Mouse (Mus musculus) spleen, postnatal 4 days (tissue): ENCODE measurements at regions not wholly inside any gene's neighbourhood (a gene's known extent, or its start where the extent isn't known, plus 50 kb on each side); places are given as distances from the start of the nearest gene placed in this dataset.

Experiments used
- DNase-seq, 2 experiments: peaks; one replicate each; pipeline ENCODE4 v3.0.0; 2022; ENCODE audit warnings: low spot score in 2 of 2

DNA sequence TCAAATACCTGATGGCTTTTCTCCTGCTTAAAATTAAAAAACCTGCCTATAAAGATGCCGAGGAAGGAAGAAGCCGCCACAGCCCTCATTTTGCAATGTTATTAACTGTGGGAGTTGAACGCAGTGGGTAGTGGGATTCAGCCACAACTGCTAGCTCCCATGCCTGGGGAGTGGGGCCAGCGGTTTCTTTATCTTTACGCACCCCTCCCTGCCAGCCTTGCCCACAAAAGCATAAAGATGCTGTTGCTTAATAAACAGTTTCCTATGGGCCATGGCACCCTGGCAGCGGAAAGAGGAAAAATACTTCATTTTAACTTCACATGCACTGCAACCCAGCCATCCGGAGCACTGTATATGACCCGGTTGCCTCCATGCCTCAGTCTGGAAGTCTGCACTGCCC is 389.2 kb downstream of the H2al1j start:
- no peak for DNase-seq

DNA sequence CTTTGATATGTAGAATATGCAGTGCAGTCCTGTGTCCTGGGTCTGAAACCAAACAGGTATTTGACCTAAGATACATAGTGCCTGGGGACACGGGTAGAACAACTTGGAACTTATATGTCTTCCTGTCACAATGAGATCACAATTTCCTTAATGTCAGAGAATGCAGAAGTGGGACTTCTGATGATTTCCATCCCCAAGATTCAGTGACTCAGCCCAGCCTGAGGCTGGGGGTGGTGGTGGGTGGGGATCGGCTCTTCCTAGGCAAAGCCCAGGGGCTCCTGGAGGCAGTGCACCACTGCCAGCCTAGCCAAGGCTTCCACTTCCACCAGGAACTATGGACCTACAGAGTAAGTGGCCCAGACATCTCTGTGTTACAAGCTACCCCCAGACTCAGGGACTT is 391.2 kb downstream of the H2al1j start:
- no peak for DNase-seq

GRCm38 (mm10) chrX:11720517-11720916 is 392.9 kb downstream of the H2al1j start:
- DNase-seq = no peak

DNA sequence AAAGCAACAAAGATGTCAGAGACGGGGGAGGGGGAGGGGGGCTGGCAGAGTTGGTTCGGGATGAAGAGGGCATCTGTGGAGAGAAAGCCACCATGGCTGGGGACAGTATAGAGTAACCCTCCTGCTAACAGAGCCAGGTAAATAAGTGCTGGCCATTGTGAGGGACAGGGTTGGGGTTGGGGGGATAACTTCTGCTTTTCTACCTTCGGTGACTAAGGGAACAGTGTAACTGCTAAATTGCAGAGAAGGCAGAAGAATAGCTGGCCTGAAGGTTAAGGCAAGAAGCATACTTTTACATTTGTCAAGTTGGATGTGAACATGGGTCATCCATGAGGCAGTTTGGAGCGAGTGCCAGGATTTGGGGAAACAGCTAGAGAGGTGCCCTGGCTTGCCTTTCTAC is 395.1 kb downstream of the H2al1j start:
- DNase-seq = no peak

- no peak for DNase-seq
Measured at GRCm38 (mm10) chrX:11724718-11725117, 397.1 kb downstream of the H2al1j start.

GRCm38 (mm10) chrX:11726524-11727231 is 399.1 kb downstream of the H2al1j start:
- DNase-seq = no peak

DNA sequence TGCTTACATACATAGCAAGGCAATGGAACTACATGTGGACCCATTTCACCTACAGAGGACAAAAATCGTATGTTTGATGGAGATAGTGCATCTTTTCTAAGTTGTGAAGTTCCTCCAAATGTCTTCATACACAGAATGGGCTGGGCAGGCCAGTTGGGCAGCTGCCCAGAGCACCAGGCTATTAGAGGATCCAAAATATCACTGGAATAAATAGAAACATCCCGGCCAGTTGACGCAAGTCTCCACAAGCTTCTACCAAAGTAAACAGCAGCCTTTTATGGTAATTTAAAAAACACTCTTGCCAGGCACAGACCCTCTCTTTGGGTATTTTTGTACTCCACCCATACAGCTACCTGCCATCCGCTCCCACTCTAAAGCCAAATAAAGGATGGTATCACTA is 400.9 kb downstream of the H2al1j start:
- no peak for DNase-seq

- no peak for DNase-seq
Measured at GRCm38 (mm10) chrX:11729992-11730391, 402.4 kb downstream of the H2al1j start.

DNA sequence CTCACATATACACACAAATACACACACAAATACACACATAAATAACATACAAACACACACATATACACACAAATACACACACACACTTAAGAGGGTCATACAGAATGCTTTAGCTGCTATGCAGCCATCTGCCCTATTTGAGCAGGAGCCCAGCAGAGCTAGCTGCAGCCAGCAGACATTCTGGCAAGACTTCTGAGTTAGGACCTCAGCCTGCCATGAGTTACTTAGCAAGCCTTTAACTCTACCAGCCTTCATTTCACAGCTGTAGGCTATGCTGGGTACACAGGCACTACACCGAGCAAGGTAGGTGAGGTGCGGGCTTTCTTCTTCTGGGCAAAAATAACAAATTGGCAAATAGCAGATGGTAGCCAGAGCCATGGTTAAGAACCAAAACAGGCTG is 404.7 kb downstream of the H2al1j start:
- no peak for DNase-seq

DNA sequence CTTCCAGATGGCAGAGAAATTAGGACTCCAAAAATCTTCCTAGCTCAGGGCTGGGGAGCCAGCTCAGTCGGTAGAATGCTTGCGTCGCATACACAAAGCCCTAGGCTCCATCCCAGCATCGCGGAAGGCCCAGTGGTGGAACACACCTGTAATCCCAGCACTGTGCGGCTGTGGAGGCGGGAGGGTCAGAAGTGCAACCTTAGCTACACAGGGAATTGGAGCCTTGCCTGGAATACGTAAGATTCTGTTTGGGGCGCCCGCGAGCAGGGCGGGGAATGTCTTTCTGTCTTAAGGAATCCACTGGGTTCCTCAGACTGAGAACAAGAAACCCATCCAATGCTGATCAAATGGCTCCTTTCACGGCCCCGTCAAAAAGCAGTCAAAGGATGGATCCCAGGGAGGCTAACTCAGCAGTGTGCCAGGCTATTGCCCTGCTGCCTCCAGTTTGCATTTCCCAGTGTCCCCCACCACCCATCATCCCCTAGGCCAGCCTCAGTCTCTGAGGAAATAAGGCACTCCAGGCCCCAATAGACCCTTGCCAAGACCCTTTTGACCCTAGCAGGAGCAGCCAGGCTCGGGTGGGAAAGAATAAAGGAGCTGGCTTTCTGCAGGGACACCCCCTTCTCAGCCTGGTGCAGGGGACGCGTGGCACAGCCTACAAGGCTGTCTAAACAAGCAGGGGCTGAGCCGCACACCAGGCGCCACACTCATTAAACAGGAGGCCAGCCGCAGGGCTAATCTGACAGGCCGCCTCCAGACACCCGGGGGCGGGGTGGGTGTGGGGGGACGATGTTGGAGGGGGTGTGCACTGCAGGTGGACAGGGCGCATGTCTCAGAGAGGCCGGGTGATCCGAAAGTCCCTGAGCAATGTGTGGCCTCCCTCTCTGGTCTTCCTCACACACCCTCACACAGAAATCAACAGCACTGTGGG is 407.1 kb downstream of the H2al1j start:
- DNase-seq = no peak

GRCm38 (mm10) chrX:11735516-11736170 is 408.0 kb downstream of the H2al1j start:
- DNase-seq = no peak

GRCm38 (mm10) chrX:11736481-11736880 is 408.9 kb downstream of the H2al1j start:
- no peak for DNase-seq

DNA sequence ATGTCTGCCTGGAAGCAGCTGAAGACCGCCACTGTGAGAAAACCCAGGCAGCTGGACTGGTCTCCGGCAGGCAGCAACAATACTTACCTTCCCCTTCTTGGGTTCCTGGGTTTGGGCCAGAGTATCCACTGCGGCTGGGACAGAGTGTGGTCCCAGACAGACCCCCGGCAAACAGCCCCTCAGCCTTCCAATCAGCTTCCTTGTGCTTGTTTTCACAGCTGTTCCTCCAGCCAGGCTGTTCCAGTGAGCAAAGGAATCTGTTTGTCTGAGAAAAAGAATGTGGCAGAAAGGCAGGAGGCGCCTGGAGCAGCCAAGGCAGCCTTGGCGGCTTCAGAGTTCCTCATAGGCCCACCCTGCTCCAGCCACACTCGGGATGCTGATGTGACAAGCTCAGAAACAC is 411.9 kb downstream of the H2al1j start:
- DNase-seq = no peak

GRCm38 (mm10) chrX:11745911-11746310 is 414.2 kb downstream of the Bcor start:
- DNase-seq = no peak

- DNase-seq = no peak
Measured at GRCm38 (mm10) chrX:11747386-11748121, 412.6 kb downstream of the Bcor start.

GRCm38 (mm10) chrX:11748278-11748677 is 411.9 kb downstream of the Bcor start:
- DNase-seq = no peak

GRCm38 (mm10) chrX:11752513-11752912 is 407.6 kb downstream of the Bcor start:
- DNase-seq = no peak

DNA sequence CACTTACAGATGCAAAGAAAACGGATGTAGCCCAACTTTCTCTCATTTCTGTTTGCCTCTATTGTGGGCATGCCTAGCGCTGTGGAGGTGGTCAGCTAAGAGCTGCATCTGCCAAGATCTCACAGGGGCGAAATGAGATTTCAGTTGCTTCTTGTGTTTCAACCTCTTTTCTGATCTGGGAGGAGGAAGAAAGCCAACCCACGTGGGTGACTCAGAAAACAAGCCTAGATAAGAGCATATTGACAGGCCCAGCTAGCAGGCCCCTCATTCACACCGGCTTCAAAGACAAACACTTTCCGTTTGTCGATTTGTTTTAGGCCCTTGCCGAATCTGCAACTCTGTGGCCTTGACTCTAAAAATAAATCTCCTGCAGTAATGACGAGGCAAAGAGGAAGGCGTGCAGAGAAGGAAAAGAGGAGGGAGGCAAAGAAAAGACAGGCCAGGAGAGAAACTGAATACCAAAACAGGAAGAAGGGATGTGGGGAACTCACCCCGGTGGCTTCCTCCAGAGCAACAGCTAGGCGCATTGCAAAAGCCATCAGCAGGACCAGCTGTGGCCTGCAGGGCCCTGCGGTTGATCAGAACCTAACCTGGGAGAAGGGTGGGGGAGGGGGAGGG is 407.1 kb downstream of the Bcor start:
- DNase-seq = peak in 1 of 2 experiments; percentile 60

DNA sequence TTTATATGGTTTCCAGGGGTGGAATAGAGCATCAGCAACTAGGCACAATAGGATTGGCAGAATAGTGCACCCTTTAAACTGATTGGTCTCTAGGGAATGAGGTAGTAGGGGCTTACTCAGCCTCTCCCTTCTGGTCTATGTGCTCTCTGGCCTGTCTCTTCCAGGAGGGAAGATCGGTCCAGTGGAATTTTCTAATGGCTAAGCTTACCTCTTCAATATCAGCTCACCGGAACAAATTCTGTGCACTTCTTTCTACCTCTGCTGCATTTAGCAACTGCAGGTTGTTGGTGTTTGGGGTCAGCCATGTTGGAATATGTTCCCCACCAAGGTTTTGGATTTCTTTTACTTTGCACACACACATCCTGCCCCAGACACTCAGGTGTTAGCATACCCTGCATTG is 405.1 kb downstream of the Bcor start:
- no peak for DNase-seq

DNA sequence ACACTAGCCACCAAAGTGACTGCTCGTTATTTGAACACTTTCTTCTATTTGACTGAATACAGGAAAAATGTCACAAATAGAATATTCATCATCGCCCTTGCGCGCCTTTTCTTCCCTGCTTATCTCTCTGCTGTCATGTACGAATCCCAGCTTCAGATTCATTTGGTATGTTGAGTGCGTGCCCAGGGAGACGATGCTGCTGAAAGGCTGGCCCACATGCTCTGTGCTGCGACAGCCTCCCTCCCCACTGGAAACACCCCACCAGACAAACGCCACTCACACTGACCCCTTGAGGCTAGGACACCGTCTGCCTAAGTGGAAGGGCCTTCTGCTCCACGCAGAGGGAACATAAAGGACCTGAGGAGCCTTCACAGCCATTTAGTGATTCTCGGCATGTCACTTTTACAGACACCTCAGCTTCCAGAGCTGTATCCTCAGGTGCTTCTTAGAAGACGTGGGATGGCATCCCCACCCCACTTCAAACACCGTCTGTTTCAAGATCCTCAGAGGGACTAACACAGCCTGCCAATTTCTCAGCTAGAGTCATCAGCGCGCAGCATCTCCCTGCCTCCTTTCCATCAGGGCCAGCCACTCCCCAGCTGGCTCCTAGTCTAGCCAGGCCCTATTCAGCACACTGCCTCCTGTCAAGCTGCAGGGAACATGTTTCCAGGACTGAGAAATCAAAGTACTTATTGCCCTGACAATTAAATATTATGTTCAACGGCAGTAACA is 396.6 kb downstream of the Bcor start:
- DNase-seq = no peak
